Mouse (Mus musculus) ES-CJ7 (cell line): ENCODE data around the gene Rbm33.

Experiments
- DNase-seq: peaks from one replicate; pipeline ENCODE4 v3.0.0; 2011; ENCODE audit warnings: low read depth, low spot score

Gene Rbm33

DNA sequence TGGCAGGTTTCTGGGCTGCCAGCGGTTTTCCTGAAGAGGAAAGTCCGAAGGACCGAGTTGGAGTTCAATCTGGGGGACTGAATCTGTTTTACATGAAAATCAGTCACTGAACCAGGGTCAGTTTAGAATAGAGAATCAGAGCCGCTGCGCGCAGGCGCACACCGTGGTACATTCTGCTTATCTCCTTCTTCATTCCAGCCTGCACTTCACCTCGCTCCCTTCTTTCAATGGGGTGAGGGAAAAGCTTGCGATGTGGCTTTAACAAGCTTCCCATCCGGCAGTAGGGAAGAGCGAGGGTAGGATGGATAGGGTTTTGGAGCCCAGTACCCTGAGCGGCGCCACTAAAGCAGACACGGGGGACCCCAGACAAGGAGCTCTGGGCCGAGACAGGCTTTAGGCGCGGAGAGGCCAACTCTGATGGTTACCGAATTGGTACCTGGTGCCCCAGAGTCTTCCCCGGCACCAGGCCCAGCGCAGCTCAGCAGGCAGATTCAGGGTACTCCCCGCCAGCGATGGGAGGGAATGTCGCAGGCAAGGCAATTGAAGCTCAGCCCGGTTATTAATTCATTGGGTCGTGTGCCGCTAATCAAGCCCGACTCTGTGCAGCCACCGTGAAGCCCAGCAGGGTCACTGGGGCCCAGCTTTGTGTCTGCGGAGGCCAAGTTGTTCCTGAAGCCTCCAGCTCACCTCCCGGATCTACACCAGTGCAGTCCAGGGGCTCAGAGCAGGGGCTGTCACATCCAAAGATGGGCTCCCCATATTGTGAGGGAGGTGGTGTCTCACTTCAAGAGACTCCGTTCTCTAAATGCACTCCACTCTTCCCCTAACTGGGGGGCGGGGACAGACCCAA is 146.0 kb downstream of the Rbm33 start:
- DNase-seq = peak; percentile 21

DNA sequence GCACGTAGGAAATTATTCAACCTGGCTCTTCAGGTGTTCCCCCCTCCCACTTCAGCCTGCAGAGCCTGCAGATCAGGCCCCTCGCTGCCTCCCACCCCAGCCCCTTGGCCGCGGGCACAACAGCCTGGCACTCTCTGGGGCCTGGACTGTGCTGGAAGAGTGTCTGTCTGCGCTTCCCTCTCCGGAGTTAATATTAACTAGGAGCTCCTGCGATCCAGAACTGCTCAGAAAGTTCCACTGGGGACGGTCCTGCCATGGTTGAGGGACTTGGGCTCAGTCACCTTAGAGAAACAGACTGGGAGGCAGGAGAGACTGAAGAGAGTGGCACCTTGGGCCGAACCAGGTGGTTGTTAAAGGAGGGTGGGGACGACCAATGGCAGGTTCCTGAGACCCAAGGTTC is 146.7 kb downstream of the Rbm33 start:
- DNase-seq = no peak

DNA sequence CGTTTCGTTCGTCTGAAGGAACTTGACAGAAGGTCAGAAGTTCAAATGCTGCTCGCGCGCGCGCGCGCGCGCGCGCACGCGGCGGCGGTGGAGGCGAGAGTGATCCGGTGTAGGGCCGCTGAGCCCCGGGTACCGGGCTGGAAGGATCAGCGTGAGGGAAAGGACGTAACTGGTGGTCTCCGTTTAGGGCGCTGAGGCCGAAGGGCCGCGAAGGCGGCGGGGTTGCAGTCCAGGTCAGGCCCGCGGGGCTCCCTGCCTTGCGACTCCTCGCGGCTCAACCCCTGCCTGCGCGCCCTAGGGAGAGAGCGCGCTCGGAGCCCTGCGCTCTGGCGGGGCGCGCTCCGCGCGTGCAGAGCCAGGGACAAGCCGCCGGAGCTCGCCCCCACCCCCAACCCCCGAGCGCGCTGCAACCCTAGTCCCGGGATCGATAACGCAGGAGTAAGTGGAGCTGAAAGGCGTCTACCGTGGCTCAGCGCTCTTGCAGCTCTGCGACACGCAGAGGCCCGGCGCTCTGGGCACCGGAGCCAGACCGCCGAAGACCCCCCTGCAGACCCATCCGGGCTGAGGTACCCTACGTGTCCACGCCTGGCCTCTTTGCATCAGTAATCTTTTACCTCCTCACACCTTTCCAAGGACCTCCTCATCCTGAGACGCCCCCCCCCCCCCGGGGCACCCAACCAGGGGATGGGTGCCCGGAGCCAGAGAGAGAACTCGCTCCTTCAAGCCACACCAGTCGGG is 147.6 kb downstream of the Rbm33 start:
- DNase-seq = peak; percentile 47

DNA sequence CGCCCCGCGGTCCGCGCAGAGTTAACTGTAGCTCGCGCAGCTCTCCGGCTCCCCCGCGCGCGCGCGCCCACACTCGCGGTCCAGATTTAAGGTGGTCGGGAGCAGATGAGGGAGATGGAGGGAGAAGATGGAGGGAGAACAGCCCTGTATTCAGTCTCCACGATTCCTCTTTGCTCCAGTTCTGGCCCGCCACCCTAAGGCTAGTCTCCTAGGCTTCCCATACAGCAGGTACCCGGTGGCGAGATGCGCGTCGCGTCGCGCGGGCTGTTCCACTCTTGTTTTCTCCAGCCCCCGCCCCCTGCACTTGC is 148.1 kb downstream of the Rbm33 start:
- peak; percentile 49 for DNase-seq

DNA sequence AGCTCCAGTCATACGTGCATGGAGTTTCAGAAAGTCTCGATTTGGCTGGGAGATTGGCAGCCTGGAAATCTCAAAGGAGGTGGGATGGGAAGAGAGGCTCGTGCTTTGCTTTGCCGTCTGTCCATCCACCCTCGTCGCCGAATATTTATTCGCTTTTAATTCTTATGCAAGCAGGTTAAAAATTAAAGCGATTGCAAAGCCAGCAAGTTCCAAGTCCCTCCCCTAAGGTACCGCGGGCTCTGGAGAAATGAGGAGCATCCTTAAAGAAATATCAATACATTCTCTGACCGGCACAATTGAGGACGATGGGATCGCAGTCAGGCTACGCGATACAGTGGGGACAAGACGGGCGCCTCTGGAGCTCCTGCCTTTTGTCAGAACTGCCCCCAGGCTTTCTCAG is 148.6 kb downstream of the Rbm33 start:
- peak; percentile 16 for DNase-seq

DNA sequence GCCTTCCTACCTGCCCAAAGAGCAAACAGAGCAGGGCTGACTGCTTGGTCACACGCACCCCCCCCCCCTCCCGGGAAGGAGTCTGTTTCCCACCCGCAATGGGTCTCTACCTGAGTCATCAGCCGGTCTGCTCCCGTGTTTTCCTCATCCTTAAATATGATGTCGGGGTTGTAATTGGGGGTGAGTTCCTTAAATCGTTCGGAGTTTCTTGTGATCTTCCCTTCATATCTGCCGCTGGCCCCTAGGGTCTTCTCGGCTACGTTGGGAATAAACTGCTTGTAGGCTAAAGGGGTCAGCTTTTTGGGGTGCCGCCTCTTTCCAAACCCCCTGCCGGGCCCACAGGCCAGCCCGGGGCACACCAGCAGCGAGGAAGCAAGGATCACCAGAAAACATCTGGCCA is 149.4 kb downstream of the Rbm33 start:
- DNase-seq = no peak

DNA sequence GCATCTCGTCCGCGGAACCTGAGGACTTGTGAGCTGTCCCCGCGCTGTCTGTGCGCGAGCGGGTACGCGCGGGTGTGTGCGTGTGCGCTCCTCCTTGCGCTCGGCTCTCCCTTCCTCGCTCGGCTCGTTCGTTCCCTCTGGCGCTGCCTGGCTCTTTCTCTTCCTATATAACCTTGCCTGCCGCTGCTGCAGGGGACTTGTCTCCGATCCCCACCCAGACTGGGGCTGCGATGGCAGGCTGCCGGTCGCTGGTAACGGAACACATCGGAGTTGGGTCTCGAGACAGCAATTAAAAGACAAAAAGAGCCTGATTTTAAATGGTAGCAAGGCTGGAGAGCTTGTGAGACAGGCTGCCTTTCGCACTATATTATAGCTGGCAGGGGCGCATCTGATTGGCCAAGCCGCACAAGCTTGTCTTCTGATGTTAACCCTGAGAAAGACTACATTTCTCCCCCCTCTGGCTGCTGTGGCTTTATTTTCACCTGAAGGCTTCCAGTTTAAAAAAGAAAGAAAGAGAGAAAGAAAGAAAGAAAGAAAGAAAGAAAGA is 149.9 kb downstream of the Rbm33 start, which contains the start of gene Shh:
Gene Shh (minus strand): TSS at position 497 of the 547 bp plus-strand sequence.
- peak; percentile 32 for DNase-seq
